Mouse (Mus musculus): ENCODE measurements around the gene Coro1b.

GRCm38 (mm10) chr19:4118350-4118749 is 30.1 kb upstream of the Coro1b start:
- TF ChIP-seq CTCF (IDR thresholded peaks at IDR 0.05; ENCODE audit: low read depth, low read length) = no peak
- TF ChIP-seq POLR2A (IDR thresholded peaks at IDR 0.05; ENCODE audit: extremely low read depth, insufficient read depth, low read length) = no peak
